Mouse (Mus musculus) limb, embryonic 13.5 days (tissue): Measurements from ENCODE around the gene Gm10642. TPM values are rescaled to one million over a fixed set of nuclear protein-coding genes. Genes with fewer than 3 reads are reported as not detected.

Experiments used
- ATAC-seq: fragments of 200-750 bp; cut with Nextera tagmentation; 2 replicates; pipeline ENCODE4 v1.8.0; 2017; ENCODE audit warnings: low read depth, moderate number of reproducible peaks, moderate TSS enrichment; ENCODE audit not compliant: low FRiP score
- H3K27ac ChIP-seq: fragments of 300-500 bp; sonication (generic); 2 replicates; pipeline ENCODE4 v1.5.1; 2015; ENCODE audit warnings: inconsistent platforms, mild to moderate bottlenecking, moderate library complexity
- H3K27me3 ChIP-seq: fragments of 300-500 bp; sonication (generic); 2 replicates; pipeline ENCODE4 v1.6.1; 2015; ENCODE audit warnings: mild to moderate bottlenecking, inconsistent platforms
- H3K36me3 ChIP-seq: fragments of 300-500 bp; sonication (generic); 2 replicates; pipeline ENCODE4 v1.6.1; 2015; ENCODE audit warnings: inconsistent platforms, mild to moderate bottlenecking, moderate library complexity
- H3K4me1 ChIP-seq: fragments of 300-500 bp; sonication (generic); 2 replicates; pipeline ENCODE4 v1.6.1; 2015; ENCODE audit warnings: inconsistent platforms
- H3K4me2 ChIP-seq: fragments of 300-500 bp; sonication (generic); replicated peaks from 2 replicates; pipeline ENCODE4 v1.6.1; 2015; ENCODE audit warnings: inconsistent platforms, mild to moderate bottlenecking, moderate library complexity
- H3K4me3 ChIP-seq: fragments of 300-500 bp; sonication (generic); 2 replicates; pipeline ENCODE4 v1.5.1; 2015; ENCODE audit warnings: moderate library complexity, mild to moderate bottlenecking, inconsistent platforms
- H3K9ac ChIP-seq: fragments of 300-500 bp; sonication (generic); 2 replicates; pipeline ENCODE4 v1.6.1; 2015; ENCODE audit warnings: mild to moderate bottlenecking, inconsistent platforms
- H3K9me3 ChIP-seq: fragments of 300-500 bp; sonication (generic); 2 replicates; pipeline ENCODE4 v1.6.1; 2016; ENCODE audit warnings: inconsistent platforms
- WGBS: fragments of 180-500 bp; shearing (Covaris S2); methylation state at CpG from one replicate; pipeline ENCODE4 v1.1.7; 2015; 5-methylcytosine and 5-hydroxymethylcytosine counted together
- polyA plus RNA-seq: library from polyadenylated mRNA; unstranded; fragments of >200 nt; fragmentation: Nextera tagmentation; extraction: Ambion mirVana; gene quantifications from 2 replicates; pipeline ENCODE4 v1.2.1, GENCODE M21; 2015

The Gm10642 gene
- polyA plus RNA-seq, 1 experiment from 2014 or later: 0.18 TPM

- H3K4me2 ChIP-seq: peak within 1 kb of the TSS; percentile 93
- H3K27me3 ChIP-seq: no peaks in the 10 kb centered on the region
- peaks cover 9% of the 10 kb centered on the region; the same call in 1 of the 2 replicates for H3K4me1 ChIP-seq
- H3K9ac ChIP-seq: peak within 1 kb of the TSS; percentile 87
- peak within 1 kb of the TSS; percentile 89 for H3K4me3 ChIP-seq
- no peaks in the 10 kb centered on the region for H3K36me3 ChIP-seq
- 1% methylated on average over 67 of the region's 67 CpGs for WGBS
- peak within 1 kb of the TSS; percentile 91 for H3K27ac ChIP-seq
- H3K9me3 ChIP-seq: no peaks in the 10 kb centered on the region
- peak; percentile 98 for ATAC-seq
These were observed 1.2 kb downstream of the Gm10642 start, which contains the start of gene Mindy2 for GRCm38 (mm10) chr9:70657013-70657967. Gene Mindy2, minus strand, starts transcription at chr9:70657174.

- peaks cover 9% of the 10 kb centered on the region; the same call in 1 of the 2 replicates for H3K4me1 ChIP-seq
- no peak overlapping the region for H3K27ac ChIP-seq
- H3K4me2 ChIP-seq: no peak overlapping the region
- no peaks in the 10 kb centered on the region for H3K9me3 ChIP-seq
- no peaks in the 10 kb centered on the region for H3K27me3 ChIP-seq
- H3K4me3 ChIP-seq: no peak overlapping the region
- H3K36me3 ChIP-seq: no peaks in the 10 kb centered on the region
- no peak for ATAC-seq
- 71% methylated on average over 2 of the region's 2 CpGs for WGBS
- H3K9ac ChIP-seq: no peak overlapping the region
These were observed 2.2 kb downstream of the Gm10642 start for GRCm38 (mm10) chr9:70658266-70658665.

- Histone ChIP-seq H3K27me3 (no peaks in the 10 kb centered on the region), H3K4me3 (no peak overlapping the region), H3K9ac (no peak overlapping the region), H3K27ac (no peak overlapping the region), H3K36me3 (no peaks in the 10 kb centered on the region), H3K9me3 (no peaks in the 10 kb centered on the region), H3K4me2 (no peak overlapping the region), H3K4me1 (no peaks in the 10 kb centered on the region)
- 71% methylated on average over 4 of the region's 4 CpGs for WGBS
- ATAC-seq: no peak
These were observed 8.8 kb downstream of the Gm10642 start for GRCm38 (mm10) chr9:70664847-70665246.

GRCm38 (mm10) chr9:70665372-70666145 lies 9.5 kb downstream of the Gm10642 start:
- Histone ChIP-seq H3K9me3 (no peaks in the 10 kb centered on the region), H3K4me3 (no peak overlapping the region), H3K4me1 (no peaks in the 10 kb centered on the region), H3K27ac (no peak overlapping the region), H3K27me3 (no peaks in the 10 kb centered on the region), H3K36me3 (no peaks in the 10 kb centered on the region), H3K9ac (no peak overlapping the region), H3K4me2 (no peak overlapping the region)
- ATAC-seq: no peak
- WGBS: 71% methylated on average over 16 of the region's 16 CpGs

GRCm38 (mm10) chr9:70666811-70667210 lies 10.8 kb downstream of the Gm10642 start:
- H3K27ac ChIP-seq: no peak overlapping the region
- H3K4me1 ChIP-seq: no peaks in the 10 kb centered on the region
- no peak overlapping the region for H3K4me3 ChIP-seq
- H3K27me3 ChIP-seq: no peaks in the 10 kb centered on the region
- no peak for ATAC-seq
- 73% methylated on average over 7 of the region's 7 CpGs for WGBS
- H3K9me3 ChIP-seq: no peaks in the 10 kb centered on the region
- H3K4me2 ChIP-seq: no peak overlapping the region
- no peak overlapping the region for H3K9ac ChIP-seq
- H3K36me3 ChIP-seq: no peaks in the 10 kb centered on the region

- no peak for ATAC-seq
- Histone ChIP-seq H3K4me2 (no peak overlapping the region), H3K36me3 (no peaks in the 10 kb centered on the region), H3K27me3 (no peaks in the 10 kb centered on the region), H3K9me3 (no peaks in the 10 kb centered on the region), H3K4me1 (peaks cover 2% of the 10 kb centered on the region; the same call in 1 of the 2 replicates), H3K9ac (no peak overlapping the region), H3K4me3 (no peak overlapping the region), H3K27ac (no peak overlapping the region)
These were observed 12.0 kb downstream of the Gm10642 start for GRCm38 (mm10) chr9:70668048-70668447.

- H3K4me2 ChIP-seq: no peak overlapping the region
- no peak for ATAC-seq
- peaks cover 6% of the 10 kb centered on the region; the same call in 1 of the 2 replicates for H3K4me1 ChIP-seq
- H3K36me3 ChIP-seq: no peaks in the 10 kb centered on the region
- WGBS: 59% methylated on average over 2 of the region's 2 CpGs
- H3K9me3 ChIP-seq: no peaks in the 10 kb centered on the region
- H3K9ac ChIP-seq: no peak overlapping the region
- H3K27me3 ChIP-seq: no peaks in the 10 kb centered on the region
- H3K27ac ChIP-seq: no peak overlapping the region
- H3K4me3 ChIP-seq: no peak overlapping the region
These were observed 13.1 kb downstream of the Gm10642 start for GRCm38 (mm10) chr9:70669197-70669596.

GRCm38 (mm10) chr9:70670381-70670780 lies 14.3 kb downstream of the Gm10642 start:
- no peak overlapping the region for H3K27ac ChIP-seq
- H3K4me3 ChIP-seq: no peak overlapping the region
- H3K36me3 ChIP-seq: no peaks in the 10 kb centered on the region
- H3K9ac ChIP-seq: no peak overlapping the region
- 90% methylated on average over 6 of the region's 6 CpGs for WGBS
- H3K4me2 ChIP-seq: no peak overlapping the region
- H3K27me3 ChIP-seq: no peaks in the 10 kb centered on the region
- no peak for ATAC-seq
- H3K4me1 ChIP-seq: peaks cover 6% of the 10 kb centered on the region; the same call in 1 of the 2 replicates
- no peaks in the 10 kb centered on the region for H3K9me3 ChIP-seq

- H3K27me3 ChIP-seq: no peaks in the 10 kb centered on the region
- no peak overlapping the region for H3K9ac ChIP-seq
- H3K9me3 ChIP-seq: 0 out of 2 replicates have a peak, but pooled peaks cover 2% of the 10 kb centered on the region
- H3K4me1 ChIP-seq: peaks cover 6% of the 10 kb centered on the region; the same call in 1 of the 2 replicates
- no peak overlapping the region for H3K4me3 ChIP-seq
- H3K4me2 ChIP-seq: no peak overlapping the region
- 67% methylated on average over 6 of the region's 6 CpGs for WGBS
- ATAC-seq: no peak
- no peaks in the 10 kb centered on the region for H3K36me3 ChIP-seq
- H3K27ac ChIP-seq: no peak overlapping the region
These were observed 15.2 kb downstream of the Gm10642 start for GRCm38 (mm10) chr9:70671278-70671677.

GRCm38 (mm10) chr9:70671772-70672579 lies 15.9 kb downstream of the Gm10642 start:
- H3K9me3 ChIP-seq: 0 out of 2 replicates have a peak, but pooled peaks cover 2% of the 10 kb centered on the region
- no peak overlapping the region for H3K9ac ChIP-seq
- no peaks in the 10 kb centered on the region for H3K36me3 ChIP-seq
- no peak overlapping the region for H3K27ac ChIP-seq
- H3K4me2 ChIP-seq: no peak overlapping the region
- 53% methylated on average over 10 of the region's 10 CpGs for WGBS
- ATAC-seq: no peak
- H3K27me3 ChIP-seq: no peaks in the 10 kb centered on the region
- H3K4me1 ChIP-seq: peaks cover 6% of the 10 kb centered on the region; the same call in 1 of the 2 replicates
- H3K4me3 ChIP-seq: no peak overlapping the region

- no peak overlapping the region for H3K9ac ChIP-seq
- no peaks in the 10 kb centered on the region for H3K36me3 ChIP-seq
- WGBS: 41% methylated on average over 4 of the region's 4 CpGs
- H3K4me1 ChIP-seq: peaks cover 6% of the 10 kb centered on the region; the same call in 1 of the 2 replicates
- no peaks in the 10 kb centered on the region for H3K27me3 ChIP-seq
- ATAC-seq: no peak
- H3K4me3 ChIP-seq: no peak overlapping the region
- 0 out of 2 replicates have a peak, but pooled peaks cover 2% of the 10 kb centered on the region for H3K9me3 ChIP-seq
- H3K4me2 ChIP-seq: no peak overlapping the region
- no peak overlapping the region for H3K27ac ChIP-seq
These were observed 17.6 kb downstream of the Gm10642 start for GRCm38 (mm10) chr9:70673656-70674055.
